Mouse (Mus musculus): ENCODE data around the gene 4930558C23Rik.

DNA sequence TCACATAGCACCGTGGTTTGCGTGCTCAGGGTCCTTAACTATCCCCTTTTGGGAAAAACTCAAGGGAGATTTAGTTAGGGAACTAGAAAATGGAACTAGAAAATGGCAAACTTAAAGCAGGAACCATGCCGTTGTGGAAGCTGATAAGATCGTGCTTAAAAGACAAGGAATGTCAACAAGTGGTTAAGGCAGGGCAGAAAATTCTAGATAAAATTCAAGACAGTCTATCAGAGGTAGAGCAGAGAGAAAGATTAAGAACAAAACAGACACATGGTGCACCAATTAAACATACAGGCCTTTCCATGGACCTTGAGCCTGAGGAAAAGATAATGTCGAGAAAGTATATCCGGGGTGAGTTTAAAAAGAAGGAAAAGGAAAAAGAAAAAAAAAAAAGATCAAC is 15.2 kb upstream of the 4930558C23Rik start:
- TF ChIP-seq CTCF (IDR thresholded peaks at IDR 0.05; ENCODE audit: low read depth, low read length) (no peak), EP300 (IDR thresholded peaks at IDR 0.05; ENCODE audit: insufficient read depth, low read depth, low read length) (no peak)
